Mouse (Mus musculus): ENCODE results near the gene Litaf. TPM values are rescaled to one million over a fixed set of nuclear protein-coding genes. Genes with fewer than 3 reads are reported as not detected.

Gene Litaf
- polyA plus RNA-seq, 1 experiment from 2014 or later, result 66.8 TPM

DNA sequence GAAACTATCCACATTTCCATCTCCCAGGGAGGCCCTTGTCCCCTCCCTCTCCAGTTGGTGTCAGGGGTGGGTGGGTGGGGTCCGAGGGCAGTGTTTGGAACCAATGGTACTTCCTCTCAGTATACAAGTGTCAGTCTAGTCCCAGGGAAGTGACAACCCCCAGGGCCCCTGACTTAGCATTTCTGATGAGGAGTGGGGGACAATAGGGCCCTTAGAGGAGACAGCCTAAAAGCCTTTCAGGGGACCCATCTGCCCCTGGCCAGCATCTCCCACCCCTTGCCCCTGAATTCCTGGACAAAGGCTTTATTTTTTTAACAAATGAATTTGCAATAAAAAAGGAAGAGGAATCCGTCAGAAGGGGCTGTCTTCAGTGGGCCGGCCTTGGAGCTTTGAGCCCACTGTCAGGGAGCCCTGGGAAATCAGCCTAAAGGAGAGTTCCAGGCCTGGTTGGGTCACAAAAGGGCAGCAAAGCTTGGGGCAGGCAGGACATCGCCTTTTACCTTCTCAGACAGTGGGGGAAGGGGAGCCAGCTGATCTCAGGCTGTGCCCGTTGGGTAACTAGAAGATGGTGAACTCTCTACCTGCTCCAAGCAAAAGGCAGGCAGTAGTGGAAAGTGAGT, 129.1 kb downstream of the Litaf start:
- no peak for ATAC-seq (replicated peaks; ENCODE audit: insufficient number of reproducible peaks, insufficient read depth, low FRiP score, low read depth)
- H3K4me2 ChIP-seq, result no peak overlapping the region
- H3K9ac ChIP-seq, result no peak overlapping the region
- H3K36me3 ChIP-seq, result no peaks in the 10 kb centered on the region
- H3K27ac ChIP-seq, result no peak overlapping the region
- H3K4me3 ChIP-seq, result no peak overlapping the region
- no peaks in the 10 kb centered on the region for H3K4me1 ChIP-seq (replicated peaks)
- H3K9me3 ChIP-seq (replicated peaks), result no peaks in the 10 kb centered on the region
- WGBS, result 70% methylated on average over 5 of the region's 5 CpGs
- H3K27me3 ChIP-seq, result no peaks in the 10 kb centered on the region

- 91% methylated on average over 1 of the region's 1 CpGs for WGBS
Measured at GRCm38 (mm10) chr16:10934047-10934446, 131.9 kb downstream of the Litaf start.

DNA sequence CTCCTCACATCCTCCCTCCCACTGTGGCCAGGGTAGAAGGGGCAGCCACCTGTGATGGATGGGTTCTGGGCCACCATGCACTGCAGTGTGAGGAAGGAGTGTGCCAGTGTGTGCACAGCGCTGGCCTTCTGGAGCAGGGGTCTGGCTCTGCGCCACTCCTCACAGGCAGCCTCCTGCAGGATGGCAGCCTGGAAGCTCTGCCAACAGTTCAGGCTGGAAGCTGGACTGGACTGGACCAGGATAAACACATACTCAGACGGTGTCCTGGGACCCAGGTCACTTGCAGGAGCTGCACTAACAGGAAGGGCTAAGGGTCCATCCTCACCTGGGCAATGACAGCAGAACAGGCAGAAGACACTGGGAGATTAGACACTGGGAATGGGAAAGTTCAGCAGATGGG, 132.6 kb downstream of the Litaf start:
- 75% methylated on average over 3 of the region's 3 CpGs for WGBS
- Histone ChIP-seq H3K4me3 (no peak overlapping the region), H3K9ac (no peak overlapping the region), H3K4me2 (no peak overlapping the region), H3K4me1 (replicated peaks) (no peaks in the 10 kb centered on the region), H3K27ac (no peak overlapping the region), H3K9me3 (replicated peaks) (no peaks in the 10 kb centered on the region), H3K36me3 (no peaks in the 10 kb centered on the region), H3K27me3 (no peaks in the 10 kb centered on the region)
- ATAC-seq (replicated peaks; ENCODE audit: insufficient number of reproducible peaks, insufficient read depth, low FRiP score, low read depth), result no peak

More at GRCm38 (mm10) chr16:10934047-10934446, 131.9 kb downstream of the Litaf start:
- no peaks in the 10 kb centered on the region for H3K9me3 ChIP-seq (replicated peaks)
- no peak overlapping the region for H3K4me3 ChIP-seq
- no peak for ATAC-seq (replicated peaks; ENCODE audit: insufficient number of reproducible peaks, insufficient read depth, low FRiP score, low read depth)
- H3K27ac ChIP-seq, result no peak overlapping the region
- no peak overlapping the region for H3K9ac ChIP-seq
- H3K4me2 ChIP-seq, result no peak overlapping the region
- H3K36me3 ChIP-seq, result no peaks in the 10 kb centered on the region
- no peaks in the 10 kb centered on the region for H3K27me3 ChIP-seq
- H3K4me1 ChIP-seq (replicated peaks), result no peaks in the 10 kb centered on the region

- H3K9me3 ChIP-seq (replicated peaks), result no peaks in the 10 kb centered on the region
- no peaks in the 10 kb centered on the region for H3K36me3 ChIP-seq
- no peak for ATAC-seq (replicated peaks; ENCODE audit: insufficient number of reproducible peaks, insufficient read depth, low FRiP score, low read depth)
- 80% methylated on average over 1 of the region's 1 CpGs for WGBS
- no peak overlapping the region for H3K9ac ChIP-seq
- H3K4me3 ChIP-seq, result no peak overlapping the region
- no peak overlapping the region for H3K4me2 ChIP-seq
- 0 out of 2 replicates have a peak, but pooled peaks cover 3% of the 10 kb centered on the region for H3K4me1 ChIP-seq (replicated peaks)
- H3K27me3 ChIP-seq, result no peaks in the 10 kb centered on the region
- H3K27ac ChIP-seq, result no peak overlapping the region
Measured at GRCm38 (mm10) chr16:10927026-10927425, 138.9 kb downstream of the Litaf start.

- WGBS, result 38% methylated on average over 7 of the region's 7 CpGs
Measured at GRCm38 (mm10) chr16:10925591-10926180, 140.3 kb downstream of the Litaf start.

DNA sequence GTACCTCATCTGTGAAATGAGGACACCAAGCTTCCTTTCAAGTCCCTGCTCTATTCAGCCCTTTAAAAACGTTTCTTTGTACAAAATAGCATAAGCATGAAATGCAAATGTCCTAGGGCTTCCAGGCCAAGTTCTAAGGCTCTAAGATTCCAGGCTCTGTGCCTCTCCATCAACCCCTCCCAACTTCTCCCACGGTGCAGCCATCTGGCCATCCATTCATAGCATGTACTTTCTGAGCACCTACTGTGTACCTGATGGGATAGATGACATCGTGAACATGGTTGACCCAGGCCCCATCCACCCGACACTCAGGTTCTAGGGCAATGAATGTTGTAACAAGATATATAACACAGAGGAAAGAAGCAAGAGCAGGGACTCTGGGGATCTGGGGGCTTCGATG, 142.4 kb downstream of the Litaf start:
- no peak overlapping the region for H3K4me3 ChIP-seq
- no peak for ATAC-seq (replicated peaks; ENCODE audit: insufficient number of reproducible peaks, insufficient read depth, low FRiP score, low read depth)
- 72% methylated on average over 5 of the region's 5 CpGs for WGBS
- H3K36me3 ChIP-seq, result no peaks in the 10 kb centered on the region
- H3K27me3 ChIP-seq, result no peaks in the 10 kb centered on the region
- H3K27ac ChIP-seq, result no peak overlapping the region
- no peak overlapping the region for H3K9ac ChIP-seq
- no peak overlapping the region for H3K4me2 ChIP-seq
- no peaks in the 10 kb centered on the region for H3K9me3 ChIP-seq (replicated peaks)
- H3K4me1 ChIP-seq (replicated peaks), result peaks cover 14% of the 10 kb centered on the region

More at GRCm38 (mm10) chr16:10925591-10926180, 140.3 kb downstream of the Litaf start:
- no peak overlapping the region for H3K27ac ChIP-seq
- H3K36me3 ChIP-seq, result no peaks in the 10 kb centered on the region
- H3K9ac ChIP-seq, result no peak overlapping the region
- 0 out of 2 replicates have a peak, but pooled peaks have one; percentile 39 for ATAC-seq (replicated peaks; ENCODE audit: insufficient number of reproducible peaks, insufficient read depth, low FRiP score, low read depth)
- no peaks in the 10 kb centered on the region for H3K27me3 ChIP-seq
- H3K4me2 ChIP-seq, result no peak overlapping the region
- no peaks in the 10 kb centered on the region for H3K9me3 ChIP-seq (replicated peaks)
- peaks cover 3% of the 10 kb centered on the region; the same call in 1 of the 2 replicates for H3K4me1 ChIP-seq (replicated peaks)
- no peak overlapping the region for H3K4me3 ChIP-seq

DNA sequence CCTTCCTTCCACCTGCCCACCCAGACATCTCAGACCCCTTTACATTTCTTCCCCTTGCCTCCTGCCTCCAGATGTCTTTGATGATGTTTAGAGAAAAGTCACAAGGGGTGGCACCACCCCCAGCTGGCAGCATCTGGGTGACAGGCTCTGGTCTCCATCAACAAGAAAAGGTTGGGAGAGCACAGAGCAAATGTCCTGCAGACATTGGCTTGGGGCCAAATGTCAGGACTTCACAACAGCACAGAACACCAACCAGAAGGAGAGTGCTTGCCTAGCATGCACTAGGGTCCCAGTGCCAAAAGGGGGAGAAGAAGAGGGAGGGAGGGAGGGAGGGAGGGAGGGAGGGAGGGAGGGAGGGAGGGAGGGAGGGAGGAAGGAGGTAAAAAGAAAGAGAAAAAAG, 146.1 kb downstream of the Litaf start:
- Histone ChIP-seq H3K9ac (no peak overlapping the region), H3K27me3 (no peaks in the 10 kb centered on the region), H3K9me3 (replicated peaks) (no peaks in the 10 kb centered on the region), H3K4me1 (replicated peaks) (peaks cover 12% of the 10 kb centered on the region), H3K4me3 (no peak overlapping the region), H3K27ac (no peak overlapping the region; the same call in 1 of the 2 replicates), H3K4me2 (no peak overlapping the region), H3K36me3 (no peaks in the 10 kb centered on the region)
- ATAC-seq (replicated peaks; ENCODE audit: insufficient number of reproducible peaks, insufficient read depth, low FRiP score, low read depth), result peak; percentile 73

DNA sequence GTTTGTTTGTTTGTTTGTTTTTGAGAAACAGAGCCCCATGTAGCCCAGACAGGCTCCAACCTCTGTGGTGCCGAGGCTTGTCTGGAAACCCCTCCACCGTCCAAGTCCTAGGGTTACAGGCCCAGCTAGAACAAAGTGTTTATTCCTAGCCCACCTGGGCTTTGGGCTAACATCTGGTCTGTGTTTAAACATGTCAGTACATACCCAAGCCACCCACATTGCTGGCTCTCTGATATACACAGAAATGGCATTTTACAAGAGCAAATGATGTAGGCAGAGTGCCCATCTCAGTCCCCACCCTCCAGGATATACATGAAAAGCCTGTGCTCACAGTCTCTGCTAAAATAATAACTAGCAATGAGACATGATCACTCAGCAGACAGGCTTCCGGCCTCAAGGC, 149.7 kb downstream of the Litaf start:
- Histone ChIP-seq H3K27ac (no peak overlapping the region), H3K4me2 (no peak overlapping the region), H3K9me3 (replicated peaks) (no peaks in the 10 kb centered on the region), H3K36me3 (no peaks in the 10 kb centered on the region), H3K9ac (no peak overlapping the region), H3K4me3 (no peak overlapping the region), H3K27me3 (no peaks in the 10 kb centered on the region), H3K4me1 (replicated peaks) (peaks cover 12% of the 10 kb centered on the region)
- WGBS, result 76% methylated on average over 3 of the region's 3 CpGs
- no peak for ATAC-seq (replicated peaks; ENCODE audit: insufficient number of reproducible peaks, insufficient read depth, low FRiP score, low read depth)

GRCm38 (mm10) chr16:10915066-10915465, 150.9 kb downstream of the Litaf start:
- Histone ChIP-seq H3K4me1 (replicated peaks) (peaks cover 11% of the 10 kb centered on the region), H3K27me3 (no peaks in the 10 kb centered on the region), H3K9ac (no peak overlapping the region), H3K36me3 (no peaks in the 10 kb centered on the region), H3K4me3 (no peak overlapping the region), H3K4me2 (no peak overlapping the region), H3K9me3 (replicated peaks) (no peaks in the 10 kb centered on the region), H3K27ac (no peak overlapping the region)
- 89% methylated on average over 4 of the region's 4 CpGs for WGBS
- no peak for ATAC-seq (replicated peaks; ENCODE audit: insufficient number of reproducible peaks, insufficient read depth, low FRiP score, low read depth)

DNA sequence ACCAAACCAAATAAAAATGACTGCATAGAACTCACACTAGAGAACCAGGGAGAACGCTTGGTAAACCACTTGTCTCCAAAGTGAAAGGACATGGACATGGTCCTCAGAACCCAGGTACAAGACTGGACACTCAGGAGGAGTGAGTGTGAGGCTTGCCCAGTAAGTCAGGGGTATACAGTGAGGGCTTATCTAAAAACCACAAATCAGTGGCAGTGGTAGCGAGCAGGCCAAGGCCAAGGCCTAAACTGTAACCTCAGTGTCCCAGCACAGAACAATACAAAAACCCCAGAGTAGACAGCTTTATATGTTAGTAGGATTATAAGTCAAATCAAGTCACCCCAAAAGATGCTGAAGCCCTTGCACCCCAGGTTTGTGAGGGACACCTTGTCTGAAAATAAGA, 154.9 kb downstream of the Litaf start:
- Histone ChIP-seq H3K4me2 (no peak overlapping the region), H3K9me3 (replicated peaks) (no peaks in the 10 kb centered on the region), H3K36me3 (no peaks in the 10 kb centered on the region), H3K27me3 (no peaks in the 10 kb centered on the region), H3K4me1 (replicated peaks) (peaks cover 4% of the 10 kb centered on the region), H3K4me3 (no peak overlapping the region), H3K27ac (no peak overlapping the region), H3K9ac (no peak overlapping the region)
- no peak for ATAC-seq (replicated peaks; ENCODE audit: insufficient number of reproducible peaks, insufficient read depth, low FRiP score, low read depth)
- WGBS, result 81% methylated on average over 2 of the region's 2 CpGs

- H3K9me3 ChIP-seq (replicated peaks), result no peaks in the 10 kb centered on the region
- H3K9ac ChIP-seq, result no peak overlapping the region
- peaks cover 6% of the 10 kb centered on the region for H3K4me1 ChIP-seq (replicated peaks)
- H3K36me3 ChIP-seq, result no peaks in the 10 kb centered on the region
- WGBS, result 45% methylated on average over 7 of the region's 7 CpGs
- no peak overlapping the region for H3K4me3 ChIP-seq
- no peak overlapping the region for H3K27ac ChIP-seq
- H3K4me2 ChIP-seq, result no peak overlapping the region
- no peak for ATAC-seq (replicated peaks; ENCODE audit: insufficient number of reproducible peaks, insufficient read depth, low FRiP score, low read depth)
- no peaks in the 10 kb centered on the region for H3K27me3 ChIP-seq
Measured at GRCm38 (mm10) chr16:10910541-10910940, 155.4 kb downstream of the Litaf start.
